In the genomic region with DNA sequence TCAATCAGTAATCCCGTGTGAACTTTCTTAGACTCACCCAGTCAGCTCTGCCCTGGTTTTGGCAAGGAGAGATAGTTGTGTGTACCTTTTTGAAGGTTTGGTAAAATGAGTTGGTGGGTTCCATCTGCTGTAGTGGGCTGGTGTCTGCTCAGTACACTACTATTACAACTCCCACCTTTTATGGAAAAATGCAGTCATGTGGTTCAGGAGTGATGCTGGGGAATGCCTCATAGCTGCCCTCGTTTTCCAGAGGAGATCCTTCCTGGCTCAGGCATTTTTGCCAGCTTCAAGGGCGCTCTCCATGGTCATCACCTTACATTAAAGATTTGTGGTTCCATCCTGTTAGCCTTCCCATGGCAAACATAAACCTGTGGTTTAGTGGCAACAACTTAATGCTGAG, we compare ENCODE assay signal across 8 mouse cellular contexts. TPM values are rescaled to one million over a fixed set of nuclear protein-coding genes. Genes with fewer than 3 reads are reported as not detected.
A peak's percentile ranks its signal among the peaks of the same experiment; 100 is the strongest.
DNase-seq lines count a peak whose midpoint lies in the region; ATAC-seq and TF ChIP-seq lines count a peak whose summit lies in the region.

No protein-coding gene starts in this region.

- no peak for ATAC-seq in heart, embryonic 15.5 days (replicated peaks; ENCODE audit: insufficient number of reproducible peaks, insufficient read depth, low FRiP score, low read depth)
- ATAC-seq in hindbrain, embryonic 13.5 days (ENCODE audit: low FRiP score), result no peak
- ATAC-seq in liver, postnatal 0 days, result no peak

- intact Hi-C loops in heart, postnatal 36 days (cut with DNase I), result loop anchor here (2.0 to 5.0 kb wide), 2 partner anchors 41 to 156 kb away; no protein-coding TSS in a partner anchor

- 41% methylated on average over 3 of the region's 3 CpGs for WGBS in heart, embryonic 15.5 days
- WGBS in embryonic facial prominence, embryonic 10.5 days, result 57% methylated on average over 3 of the region's 3 CpGs
- 56% methylated on average over 3 of the region's 3 CpGs for WGBS in hindbrain, embryonic 13.5 days
- WGBS in liver, postnatal 0 days (ENCODE audit: insufficient replicate concordance), result 60% methylated on average over 3 of the region's 3 CpGs

- H3K27me3 ChIP-seq in heart, embryonic 15.5 days, result no peaks in the 10 kb centered on the region
- H3K27me3 ChIP-seq in embryonic facial prominence, embryonic 10.5 days (replicated peaks; ENCODE audit: low read depth, poor library complexity, severe bottlenecking), result no peaks in the 10 kb centered on the region
- no peaks in the 10 kb centered on the region for H3K27me3 ChIP-seq in hindbrain, embryonic 13.5 days
- H3K27me3 ChIP-seq in liver, postnatal 0 days (ENCODE audit: insufficient read depth, low read length), result no peaks in the 10 kb centered on the region

- peak overlapping the region; percentile 82; the same call in 1 of the 2 replicates for H3K4me3 ChIP-seq in heart, embryonic 15.5 days
- H3K4me3 ChIP-seq in embryonic facial prominence, embryonic 10.5 days, result peak overlapping the region; percentile 96
- peak overlapping the region; percentile 95 for H3K4me3 ChIP-seq in hindbrain, embryonic 13.5 days
- 0 out of 2 replicates have a peak overlapping the region, but pooled peaks have one; percentile 9 for H3K4me3 ChIP-seq in liver, postnatal 0 days (ENCODE audit: low read depth, low read length)

- peaks cover 39% of the 10 kb centered on the region for H3K4me1 ChIP-seq in heart, embryonic 15.5 days (replicated peaks)
- peaks cover 52% of the 10 kb centered on the region for H3K4me1 ChIP-seq in embryonic facial prominence, embryonic 10.5 days
- peaks cover 57% of the 10 kb centered on the region for H3K4me1 ChIP-seq in hindbrain, embryonic 13.5 days (replicated peaks)
- peaks cover 29% of the 10 kb centered on the region for H3K4me1 ChIP-seq in liver, postnatal 0 days (ENCODE audit: insufficient read depth)

- TF ChIP-seq CTCF in liver, postnatal 0 days (IDR thresholded peaks at IDR 0.05; ENCODE audit: low read depth), result no peak

- DNase-seq in heart, postnatal 36 days, result no peak
- no peak for DNase-seq in embryonic facial prominence, embryonic 10.5 days (ENCODE audit: low spot score)
- DNase-seq in liver, postnatal 0 days, result no peak
- no peak for DNase-seq in urinary bladder, postnatal 14 days (ENCODE audit: low spot score)
- no peak for DNase-seq in right cerebral cortex, postnatal 36 days (ENCODE audit: low spot score in 2 of 2)
- DNase-seq in cerebellum, postnatal 36 days, result no peak

- no peak overlapping the region for H3K27ac ChIP-seq in heart, embryonic 15.5 days
- H3K27ac ChIP-seq in embryonic facial prominence, embryonic 10.5 days (replicated peaks), result no peak overlapping the region
- no peak overlapping the region for H3K27ac ChIP-seq in hindbrain, embryonic 13.5 days
- peak overlapping the region; percentile 99 for H3K27ac ChIP-seq in liver, postnatal 0 days (ENCODE audit: low read depth)

- H3K36me3 ChIP-seq in heart, embryonic 15.5 days, result no peaks in the 10 kb centered on the region
- H3K36me3 ChIP-seq in embryonic facial prominence, embryonic 10.5 days (replicated peaks), result peaks cover 46% of the 10 kb centered on the region
- H3K36me3 ChIP-seq in hindbrain, embryonic 13.5 days, result no peaks in the 10 kb centered on the region
- H3K36me3 ChIP-seq in liver, postnatal 0 days (replicated peaks; ENCODE audit: insufficient read depth, low read length), result peaks cover 6% of the 10 kb centered on the region; the same call in 1 of the 2 replicates

- H3K4me2 ChIP-seq in heart, embryonic 15.5 days, result peak overlapping the region; percentile 89
- peak overlapping the region; percentile 84 for H3K4me2 ChIP-seq in hindbrain, embryonic 13.5 days
- H3K4me2 ChIP-seq in liver, postnatal 0 days (ENCODE audit: low read depth, low read length), result peak overlapping the region; percentile 97

- H3K9ac ChIP-seq in heart, embryonic 15.5 days, result 0 out of 2 replicates have a peak overlapping the region, but pooled peaks have one; percentile 83
- peak overlapping the region; percentile 94; the same call in 1 of the 2 replicates for H3K9ac ChIP-seq in hindbrain, embryonic 13.5 days
- H3K9ac ChIP-seq in liver, postnatal 0 days (replicated peaks), result 0 out of 2 replicates have a peak overlapping the region, but pooled peaks have one; percentile 49

- no peak for TF ChIP-seq EP300 in liver, postnatal 0 days (IDR thresholded peaks at IDR 0.05; ENCODE audit: low read depth)

- H3K9me3 ChIP-seq in heart, embryonic 15.5 days (replicated peaks), result no peaks in the 10 kb centered on the region
- no peaks in the 10 kb centered on the region for H3K9me3 ChIP-seq in embryonic facial prominence, embryonic 10.5 days
- H3K9me3 ChIP-seq in hindbrain, embryonic 13.5 days, result no peaks in the 10 kb centered on the region
- H3K9me3 ChIP-seq in liver, postnatal 0 days (ENCODE audit: low read length), result no peaks in the 10 kb centered on the region

RNA-seq across cellular contexts. Expression of a gene that starts 2.6 kb away (rescaled TPM):
- 5.3 and 6.9 TPM in 2 replicates for polyA plus RNA-seq in heart, embryonic 15.5 days (2015; fragmentation: Nextera tagmentation; extraction: Ambion mirVana)
- total RNA-seq in heart, postnatal 36 days (2021), result 10 to 100 TPM; 15.7 to 20.6 TPM
- 9.9 and 11.6 TPM in 2 replicates for polyA plus RNA-seq in embryonic facial prominence, embryonic 10.5 days (2016; fragmentation: Nextera tagmentation; extraction: Ambion mirVana)
- 9.5 and 9.9 TPM in 2 replicates for polyA plus RNA-seq in hindbrain, embryonic 13.5 days (2015; fragmentation: Nextera tagmentation; extraction: Ambion mirVana)
- 4.6 and 4.8 TPM in 2 replicates for polyA plus RNA-seq in liver, postnatal 0 days (2015; fragmentation: Nextera tagmentation; extraction: Ambion mirVana)

Comparison
In these comparisons a context has a peak if more than half of its experiments do, and no peak if none do; other contexts are left out.
1. H3K4me3 ChIP-seq: peak in every context shown above with its lines; median percentile 96 in embryonic facial prominence, embryonic 10.5 days; 95 in hindbrain, embryonic 13.5 days; 82 in heart, embryonic 15.5 days; 9 in liver, postnatal 0 days.